Mouse (Mus musculus): ENCODE results near the gene Srebf2. TPM values are rescaled to one million over a fixed set of nuclear protein-coding genes. Genes with fewer than 3 reads are reported as not detected.
A peak's percentile ranks its signal among the peaks of the same experiment; 100 is the strongest.

Gene Srebf2
- polyA plus RNA-seq, 1 experiment: 240 TPM

- 65% methylated on average over 26 of the region's 26 CpGs for WGBS
- no peak overlapping the region for H3K4me3 ChIP-seq (ENCODE audit: low read depth, low read length)
- H3K36me3 ChIP-seq (ENCODE audit: control insufficient read depth, insufficient read depth, low read length): no peaks in the 10 kb centered on the region
- peaks cover 7% of the 10 kb centered on the region for H3K4me1 ChIP-seq (ENCODE audit: control insufficient read depth, insufficient read depth, insufficient read length, low read length)
- TF ChIP-seq CTCF (IDR thresholded peaks at IDR 0.05; ENCODE audit: extremely low read depth, insufficient read length, insufficient replicate concordance, low read depth, low read length) (no peak), POLR2A (IDR thresholded peaks at IDR 0.05; ENCODE audit: low read depth, low read length) (no peak)
- peak overlapping the region; percentile 32 for H3K27ac ChIP-seq (ENCODE audit: insufficient read depth, low read depth, low read length)
- H3K27me3 ChIP-seq (ENCODE audit: control insufficient read depth, insufficient read depth, low read length): peaks cover 18% of the 10 kb centered on the region
Observed at GRCm38 (mm10) chr15:82218778-82219666, 72.0 kb downstream of the Srebf2 start.

- peaks cover 12% of the 10 kb centered on the region for H3K4me1 ChIP-seq (ENCODE audit: control insufficient read depth, insufficient read depth, insufficient read length, low read length)
- no peaks in the 10 kb centered on the region for H3K36me3 ChIP-seq (ENCODE audit: control insufficient read depth, insufficient read depth, low read length)
- peaks cover 22% of the 10 kb centered on the region for H3K27me3 ChIP-seq (ENCODE audit: control insufficient read depth, insufficient read depth, low read length)
- 70% methylated on average over 12 of the region's 12 CpGs for WGBS
- TF ChIP-seq POLR2A (IDR thresholded peaks at IDR 0.05; ENCODE audit: low read depth, low read length) (no peak), CTCF (IDR thresholded peaks at IDR 0.05; ENCODE audit: extremely low read depth, insufficient read length, insufficient replicate concordance, low read depth, low read length) (no peak)
- no peak overlapping the region for H3K4me3 ChIP-seq (ENCODE audit: low read depth, low read length)
- no peak overlapping the region for H3K27ac ChIP-seq (ENCODE audit: insufficient read depth, low read depth, low read length)
Observed at GRCm38 (mm10) chr15:82220003-82220675, 73.2 kb downstream of the Srebf2 start.

GRCm38 (mm10) chr15:82221104-82221860 is 74.3 kb downstream of the Srebf2 start:
- WGBS: 73% methylated on average over 14 of the region's 14 CpGs

GRCm38 (mm10) chr15:82223251-82223650 is 76.3 kb downstream of the Srebf2 start:
- Histone ChIP-seq H3K27ac (ENCODE audit: insufficient read depth, low read depth, low read length) (no peak overlapping the region), H3K4me1 (ENCODE audit: control insufficient read depth, insufficient read depth, insufficient read length, low read length) (peaks cover 12% of the 10 kb centered on the region), H3K4me3 (ENCODE audit: low read depth, low read length) (peak overlapping the region; percentile 10), H3K36me3 (ENCODE audit: control insufficient read depth, insufficient read depth, low read length) (no peaks in the 10 kb centered on the region), H3K27me3 (ENCODE audit: control insufficient read depth, insufficient read depth, low read length) (peaks cover 21% of the 10 kb centered on the region)
- TF ChIP-seq CTCF (IDR thresholded peaks at IDR 0.05; ENCODE audit: extremely low read depth, insufficient read length, insufficient replicate concordance, low read depth, low read length) (no peak), POLR2A (IDR thresholded peaks at IDR 0.05; ENCODE audit: low read depth, low read length) (no peak)
- 39% methylated on average over 7 of the region's 7 CpGs for WGBS

More at GRCm38 (mm10) chr15:82221104-82221860, 74.3 kb downstream of the Srebf2 start:
- H3K27me3 ChIP-seq (ENCODE audit: control insufficient read depth, insufficient read depth, low read length): peaks cover 21% of the 10 kb centered on the region
- TF ChIP-seq POLR2A (IDR thresholded peaks at IDR 0.05; ENCODE audit: low read depth, low read length): no peak
- no peak for TF ChIP-seq CTCF (IDR thresholded peaks at IDR 0.05; ENCODE audit: extremely low read depth, insufficient read length, insufficient replicate concordance, low read depth, low read length)
- no peak overlapping the region for H3K27ac ChIP-seq (ENCODE audit: insufficient read depth, low read depth, low read length)
- H3K36me3 ChIP-seq (ENCODE audit: control insufficient read depth, insufficient read depth, low read length): no peaks in the 10 kb centered on the region
- H3K4me1 ChIP-seq (ENCODE audit: control insufficient read depth, insufficient read depth, insufficient read length, low read length): peaks cover 12% of the 10 kb centered on the region
- no peak overlapping the region for H3K4me3 ChIP-seq (ENCODE audit: low read depth, low read length)

- no peak within 1 kb of the TSS; the same call in 1 of the 2 replicates for H3K27ac ChIP-seq (ENCODE audit: insufficient read depth, low read depth, low read length)
- 4% methylated on average over 44 of the region's 44 CpGs for WGBS
- H3K4me3 ChIP-seq (ENCODE audit: low read depth, low read length): peak within 1 kb of the TSS; percentile 64
- peaks cover 12% of the 10 kb centered on the region for H3K4me1 ChIP-seq (ENCODE audit: control insufficient read depth, insufficient read depth, insufficient read length, low read length)
- H3K36me3 ChIP-seq (ENCODE audit: control insufficient read depth, insufficient read depth, low read length): no peaks in the 10 kb centered on the region
- H3K27me3 ChIP-seq (ENCODE audit: control insufficient read depth, insufficient read depth, low read length): peaks cover 21% of the 10 kb centered on the region
- TF ChIP-seq POLR2A (IDR thresholded peaks at IDR 0.05; ENCODE audit: low read depth, low read length) (no peak), CTCF (IDR thresholded peaks at IDR 0.05; ENCODE audit: extremely low read depth, insufficient read length, insufficient replicate concordance, low read depth, low read length) (no peak)
Observed at GRCm38 (mm10) chr15:82223657-82224601, 76.9 kb downstream of the Srebf2 start, which contains the start of gene Tnfrsf13c. Gene Tnfrsf13c (minus strand): TSS chr15:82224369.
